Mouse (Mus musculus): ENCODE data around the gene Ttc9c.

DNA sequence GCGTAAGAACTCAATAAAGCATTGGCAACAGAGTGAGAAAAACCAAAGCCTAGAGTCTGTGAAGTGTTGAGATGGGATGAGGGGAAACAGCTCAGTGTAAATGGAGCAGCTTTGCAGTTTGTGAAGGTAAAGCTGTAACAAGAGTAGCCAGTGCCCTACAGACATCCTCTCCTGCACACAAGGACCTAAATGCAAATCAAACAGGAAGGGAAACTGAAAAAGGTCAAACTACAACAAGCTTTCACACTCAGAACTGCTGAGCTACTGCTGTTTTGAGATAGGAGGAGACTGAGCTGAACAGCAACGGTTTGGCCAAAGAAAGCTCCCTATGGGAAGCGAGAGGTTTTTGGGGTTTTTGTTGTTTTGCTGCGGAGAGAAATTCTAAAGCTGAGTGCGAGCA lies 12.3 kb downstream of the Ttc9c start:
- TF ChIP-seq CTCF (IDR thresholded peaks at IDR 0.05; ENCODE audit: borderline replicate concordance, insufficient read depth, low read depth, low read length) (no peak), POLR2A (IDR thresholded peaks at IDR 0.05; ENCODE audit: borderline replicate concordance, insufficient read depth, low read length) (no peak)
